Mouse (Mus musculus) neutrophil, adult 5-6 weeks (primary cell): Measurements from ENCODE around the gene Orai3. TPM values are rescaled to one million over a fixed set of nuclear protein-coding genes. Genes with fewer than 3 reads are reported as not detected.
A peak's percentile ranks its signal among the peaks of the same experiment; 100 is the strongest.
"Not testable (repeated sequence)": the region's sequence is repeated elsewhere in the genome, so short reads cannot be mapped to it uniquely, and the experiment has no call there.

Experiments used
- ATAC-seq: fragments of 151-379, 151-347 bp; 2 replicates; pipeline ENCODE4 v1.8.0; 2017; ENCODE audit warnings: mild to moderate bottlenecking, moderate TSS enrichment; ENCODE audit not compliant: insufficient number of reproducible peaks, poor library complexity, low FRiP score, severe bottlenecking; ENCODE audit errors: extremely low read depth
- total RNA-seq: library from RNA; stranded (forward); fragments of 200-1000 nt; gene quantifications from 2 replicates; pipeline ENCODE4 v1.2.3, GENCODE M21; 2017

Gene Orai3
- total RNA-seq, 1 experiment from 2014 or later: 35.7 TPM

- no peak for ATAC-seq
These were observed 9.1 kb upstream of the Orai3 start for GRCm38 (mm10) chr7:127760478-127760877.

DNA sequence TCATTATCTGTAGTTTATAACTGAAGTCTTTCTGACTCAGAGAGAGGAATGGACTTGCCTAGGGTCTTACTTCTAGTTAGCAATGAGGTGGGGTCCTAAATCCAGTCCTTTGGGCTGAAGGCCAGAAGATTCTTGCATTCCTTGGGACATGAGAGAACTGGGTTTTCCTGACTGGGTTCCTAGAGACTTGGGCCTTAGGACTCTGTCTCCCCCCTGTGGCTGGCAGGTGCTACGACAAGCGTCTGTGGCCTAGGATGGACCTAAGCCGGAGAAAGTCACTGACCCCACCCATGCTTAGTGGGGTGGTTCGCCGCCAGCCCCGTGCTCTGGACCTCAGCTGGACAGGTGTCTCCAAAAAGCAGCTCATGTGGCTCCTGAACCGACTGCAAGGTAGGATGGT is 8.6 kb upstream of the Orai3 start:
- ATAC-seq: peak; percentile 71

DNA sequence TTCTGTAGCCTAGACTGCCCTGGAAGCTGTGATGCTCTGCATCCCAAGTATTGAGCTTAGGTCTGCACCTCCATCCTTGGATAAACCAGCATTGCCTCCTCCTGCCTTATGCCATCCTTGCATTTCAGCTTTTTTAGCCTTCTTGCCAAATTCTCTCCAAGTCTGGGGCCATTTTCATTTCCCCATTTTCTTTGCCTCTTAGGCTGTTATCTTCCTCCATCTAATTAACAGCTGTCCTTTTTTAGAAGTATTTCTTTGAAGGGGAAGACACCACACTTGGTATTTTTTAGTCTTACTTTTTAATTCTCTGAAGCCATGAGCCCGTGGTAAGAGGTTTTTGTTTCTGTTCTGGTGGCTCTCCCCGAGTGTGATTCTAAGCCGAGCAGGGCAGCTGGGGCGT is 6.0 kb upstream of the Orai3 start:
- ATAC-seq: no peak

- ATAC-seq: no peak
These were observed 3.9 kb upstream of the Orai3 start for GRCm38 (mm10) chr7:127765756-127766155.

GRCm38 (mm10) chr7:127766851-127767609 is 2.6 kb upstream of the Orai3 start:
- ATAC-seq: no peak

DNA sequence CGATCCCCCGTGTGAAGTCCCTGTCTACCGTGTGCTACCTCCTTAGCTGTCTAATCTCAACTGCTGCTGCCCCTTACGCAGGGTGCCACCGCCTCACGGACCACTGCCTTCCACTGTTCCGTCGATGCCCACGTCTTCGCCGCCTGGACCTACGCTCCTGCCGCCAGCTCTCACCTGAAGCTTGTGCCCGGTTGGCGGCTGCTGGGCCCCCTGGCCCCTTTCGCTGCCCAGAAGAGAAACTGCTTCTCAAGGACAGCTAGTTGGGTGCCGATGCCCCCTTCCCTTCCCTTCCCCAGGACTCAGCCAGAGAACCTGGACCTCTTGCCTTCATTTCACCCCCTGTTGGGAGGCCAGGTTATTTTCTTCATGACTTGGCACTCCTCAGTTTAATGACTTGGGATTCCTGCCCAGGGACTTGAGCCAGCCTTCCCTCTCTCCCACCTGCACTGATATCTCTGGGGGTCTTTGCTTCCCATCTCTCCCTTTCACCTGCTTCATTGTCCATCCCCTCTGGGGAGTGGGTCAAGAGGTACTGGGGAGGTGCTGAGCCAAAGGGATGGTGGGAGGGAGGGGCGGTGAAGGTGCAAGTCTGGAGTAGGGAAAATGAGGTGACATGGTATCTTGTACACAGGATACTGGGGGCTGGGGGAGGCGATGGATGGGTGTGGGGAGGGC is 1.8 kb upstream of the Orai3 start:
- no peak for ATAC-seq

DNA sequence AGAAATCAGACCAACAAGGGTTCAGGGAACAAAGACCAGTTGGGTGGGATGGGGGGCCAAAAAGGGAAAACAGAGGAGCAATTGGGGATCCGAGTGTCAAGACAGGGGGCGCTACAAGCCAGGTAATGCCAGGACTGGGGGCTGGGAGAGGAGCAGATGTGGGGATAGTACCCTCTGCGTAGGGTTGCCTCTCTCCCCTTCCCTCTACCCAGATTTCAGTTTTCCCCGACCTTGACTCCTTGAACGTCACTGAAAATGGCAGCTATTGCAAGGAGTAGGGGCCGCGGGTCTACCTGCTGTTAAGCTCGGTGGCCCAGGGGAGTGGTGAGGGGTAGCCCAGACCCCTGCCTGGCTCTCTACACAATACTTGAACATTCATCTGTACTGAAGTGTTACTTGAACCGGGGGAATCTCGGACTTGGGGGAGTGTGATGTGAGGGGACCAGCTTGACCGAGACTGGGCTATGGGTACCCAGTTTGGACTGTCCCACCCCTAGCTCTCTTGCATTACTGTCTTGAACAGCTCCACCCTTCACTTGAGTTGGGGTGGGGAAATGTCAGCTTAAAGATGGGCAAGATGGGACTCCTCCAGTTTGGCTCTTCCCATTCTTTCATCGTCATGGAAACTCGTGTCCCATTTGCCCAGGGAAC is 1.1 kb upstream of the Orai3 start:
- no peak for ATAC-seq

DNA sequence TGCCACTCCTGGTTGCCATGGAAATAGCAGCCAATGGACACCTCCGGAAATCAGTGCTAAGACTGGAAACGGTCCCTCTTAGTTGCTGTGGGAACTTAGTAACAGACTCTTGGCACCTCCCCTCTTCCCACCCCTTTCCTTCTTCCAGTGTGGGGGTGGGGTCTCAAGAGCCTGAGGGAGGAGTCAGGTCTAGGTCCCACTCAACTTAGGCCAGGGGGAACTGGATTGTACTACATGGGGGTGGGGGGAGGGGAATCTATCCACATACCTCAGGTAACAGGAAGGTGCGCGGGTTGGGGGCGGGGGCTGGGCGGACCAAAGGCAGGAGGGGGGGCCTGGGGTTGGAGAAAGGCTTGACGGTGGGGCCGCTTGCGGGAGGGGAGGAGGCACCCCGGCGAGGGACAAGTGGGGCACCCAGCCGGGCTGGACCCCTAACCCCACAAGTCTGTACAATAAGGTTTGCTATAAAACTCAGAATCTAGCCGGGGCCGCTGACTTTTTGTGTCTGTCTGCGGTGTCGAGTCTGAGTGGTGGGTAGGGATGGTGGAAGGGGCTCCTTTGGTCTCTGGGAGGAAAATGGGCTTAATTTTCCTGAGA is 520 bp upstream of the Orai3 start:
- ATAC-seq: peak; percentile 74

GRCm38 (mm10) chr7:127770039-127770905 is 657 bp downstream of the Orai3 start:
- ATAC-seq: no peak

DNA sequence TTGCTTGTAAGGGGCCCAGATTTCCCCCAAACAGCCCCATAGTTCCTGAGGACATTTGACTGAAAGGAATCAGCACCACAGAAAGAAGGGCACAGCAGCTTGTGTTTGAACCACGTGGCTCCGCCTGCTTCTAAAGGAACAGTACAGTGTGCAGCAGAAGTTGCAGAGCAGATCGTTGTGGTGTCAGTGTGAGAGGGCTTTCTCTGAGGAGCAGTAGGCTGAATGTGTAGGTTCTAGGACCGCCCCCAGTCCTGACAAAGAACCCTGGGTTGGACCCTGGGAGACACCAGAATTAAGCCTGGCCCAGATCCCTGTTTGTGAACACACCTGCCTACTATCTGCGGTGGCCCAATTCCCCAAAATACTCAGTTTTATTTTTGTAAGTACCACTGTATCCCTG is 1.6 kb downstream of the Orai3 start:
- ATAC-seq: no peak

GRCm38 (mm10) chr7:127772080-127772479 is 2.5 kb downstream of the Orai3 start:
- ATAC-seq: no peak

DNA sequence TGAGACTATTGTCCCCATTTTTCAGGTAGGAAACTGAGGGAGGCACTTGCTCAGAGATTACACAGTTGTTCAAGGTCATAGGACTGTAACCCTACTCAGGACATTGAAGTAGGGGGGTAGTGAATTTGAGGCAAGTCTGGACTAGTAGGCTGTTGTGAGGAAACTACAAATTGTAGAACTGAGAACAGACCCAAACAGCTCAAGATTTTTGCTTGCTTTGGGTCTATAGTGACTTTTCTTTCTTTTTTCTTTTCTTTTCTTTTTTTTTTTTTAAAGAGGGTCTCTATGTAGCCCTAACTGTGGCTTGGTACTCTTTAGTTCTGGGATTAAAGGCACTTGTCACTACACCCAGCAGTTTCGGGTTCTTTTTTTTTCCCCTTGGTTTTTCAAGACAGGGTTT is 2.9 kb downstream of the Orai3 start:
- no peak for ATAC-seq

DNA sequence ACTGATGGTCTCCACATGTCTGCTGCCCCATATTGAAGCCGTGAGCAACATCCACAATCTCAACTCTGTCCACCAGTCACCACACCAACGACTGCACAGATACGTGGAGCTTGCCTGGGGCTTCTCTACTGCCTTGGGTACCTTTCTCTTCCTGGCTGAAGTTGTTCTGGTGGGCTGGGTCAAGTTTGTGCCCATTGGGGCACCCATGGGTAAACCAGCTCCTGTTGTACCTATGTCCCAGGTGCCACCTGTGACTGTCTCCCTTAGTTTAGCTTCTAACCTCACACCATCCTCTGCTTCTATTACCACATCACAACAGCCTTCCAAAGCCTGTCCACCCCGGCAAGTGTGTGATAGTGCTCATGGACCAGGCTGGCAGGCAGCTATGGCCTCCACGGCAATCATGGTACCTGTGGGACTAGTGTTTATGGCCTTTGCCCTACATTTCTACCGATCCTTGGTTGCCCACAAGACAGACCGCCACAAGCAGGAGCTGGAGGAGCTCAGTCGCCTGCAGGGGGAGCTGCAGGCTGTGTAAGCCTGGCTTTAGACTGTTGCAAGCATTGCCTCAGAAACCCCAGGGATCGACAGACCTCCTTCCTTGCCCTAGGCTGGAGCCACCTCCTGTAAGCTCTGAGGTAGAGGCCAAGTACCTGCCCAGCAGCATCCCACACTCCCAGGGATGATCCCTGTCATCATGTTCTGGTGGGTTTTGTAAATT is 4.2 kb downstream of the Orai3 start:
- peak; percentile 20; the same call in 1 of the 2 replicates for ATAC-seq

DNA sequence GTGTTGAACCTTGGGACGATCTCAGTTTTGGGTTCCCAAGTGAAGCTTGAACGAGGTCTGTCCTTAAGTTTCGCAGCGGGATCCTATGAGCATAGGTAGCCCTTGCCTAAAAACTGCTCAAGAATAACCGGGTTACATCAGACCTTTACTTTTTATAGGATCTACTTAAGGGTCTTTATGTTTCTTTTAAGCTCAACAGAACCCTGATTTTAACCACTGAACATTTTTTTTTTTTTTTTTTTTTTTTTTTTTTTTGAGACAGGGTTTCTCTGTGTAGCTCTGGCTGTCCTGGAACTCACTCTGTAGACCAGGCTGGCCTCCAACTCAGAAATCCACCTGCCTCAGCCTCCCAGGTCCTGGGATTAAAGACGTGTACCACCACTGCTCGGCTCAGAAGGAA is 6.2 kb downstream of the Orai3 start:
- ATAC-seq: not testable (repeated sequence)

GRCm38 (mm10) chr7:127776426-127776825 is 6.8 kb downstream of the Orai3 start, which contains the start of gene Setd1a:
Gene Setd1a, plus strand, starts transcription at chr7:127776670.
- ATAC-seq: peak; percentile 17; the same call in 1 of the 2 replicates

- ATAC-seq: peak; percentile 91
These were observed 7.4 kb downstream of the Orai3 start for GRCm38 (mm10) chr7:127776878-127777473.

GRCm38 (mm10) chr7:127777474-127778266 is 8.1 kb downstream of the Orai3 start:
- ATAC-seq: no peak
